Mouse (Mus musculus): ENCODE measurements around the gene Eif4g1. TPM values are rescaled to one million over a fixed set of nuclear protein-coding genes. Genes with fewer than 3 reads are reported as not detected.

Eif4g1 gene
- polyA plus RNA-seq, 1 experiment from 2014 or later: 158 TPM

GRCm38 (mm10) chr16:20690774-20691173, 22.7 kb downstream of the Eif4g1 start:
- Histone ChIP-seq H3K9ac (ENCODE audit: low read depth, low read length) (no peak overlapping the region), H3K27ac (ENCODE audit: low read length) (no peak overlapping the region), H3K4me3 (ENCODE audit: low read length) (no peak overlapping the region), H3K4me1 (ENCODE audit: control insufficient read depth, insufficient read depth, low read length) (peaks cover 13% of the 10 kb centered on the region), H3K36me3 (ENCODE audit: control insufficient read depth, insufficient read depth, low read length) (peaks cover 29% of the 10 kb centered on the region), H3K27me3 (replicated peaks; ENCODE audit: control insufficient read depth, insufficient read depth, low read length) (no peaks in the 10 kb centered on the region), H3K9me3 (ENCODE audit: control insufficient read depth, low read length) (no peaks in the 10 kb centered on the region), H3K4me2 (ENCODE audit: low read depth, low read length) (no peak overlapping the region)
- 77% methylated on average over 3 of the region's 3 CpGs for WGBS
- ATAC-seq: no peak

GRCm38 (mm10) chr16:20691617-20692016, 23.5 kb downstream of the Eif4g1 start:
- ATAC-seq: no peak
- no peaks in the 10 kb centered on the region for H3K9me3 ChIP-seq (ENCODE audit: control insufficient read depth, low read length)
- H3K4me1 ChIP-seq (ENCODE audit: control insufficient read depth, insufficient read depth, low read length): peaks cover 19% of the 10 kb centered on the region
- H3K27me3 ChIP-seq (replicated peaks; ENCODE audit: control insufficient read depth, insufficient read depth, low read length): no peaks in the 10 kb centered on the region; the same call in 1 of the 2 replicates
- peaks cover 21% of the 10 kb centered on the region for H3K36me3 ChIP-seq (ENCODE audit: control insufficient read depth, insufficient read depth, low read length)
- no peak overlapping the region for H3K4me3 ChIP-seq (ENCODE audit: low read length)
- 80% methylated on average over 1 of the region's 1 CpGs for WGBS
- no peak overlapping the region for H3K9ac ChIP-seq (ENCODE audit: low read depth, low read length)
- H3K27ac ChIP-seq (ENCODE audit: low read length): no peak overlapping the region
- no peak overlapping the region for H3K4me2 ChIP-seq (ENCODE audit: low read depth, low read length)

- ATAC-seq: peak; percentile 9
- WGBS: 47% methylated on average over 16 of the region's 16 CpGs
- Histone ChIP-seq H3K27ac (ENCODE audit: low read length) (no peak overlapping the region), H3K9ac (ENCODE audit: low read depth, low read length) (no peak overlapping the region), H3K4me1 (ENCODE audit: control insufficient read depth, insufficient read depth, low read length) (peaks cover 19% of the 10 kb centered on the region), H3K27me3 (replicated peaks; ENCODE audit: control insufficient read depth, insufficient read depth, low read length) (no peaks in the 10 kb centered on the region; the same call in 1 of the 2 replicates), H3K4me2 (ENCODE audit: low read depth, low read length) (peak overlapping the region; percentile 95; the same call in 1 of the 2 replicates), H3K9me3 (ENCODE audit: control insufficient read depth, low read length) (no peaks in the 10 kb centered on the region), H3K36me3 (ENCODE audit: control insufficient read depth, insufficient read depth, low read length) (peaks cover 18% of the 10 kb centered on the region), H3K4me3 (ENCODE audit: low read length) (no peak overlapping the region)
These were observed 24.3 kb downstream of the Eif4g1 start for GRCm38 (mm10) chr16:20692241-20692965.

DNA sequence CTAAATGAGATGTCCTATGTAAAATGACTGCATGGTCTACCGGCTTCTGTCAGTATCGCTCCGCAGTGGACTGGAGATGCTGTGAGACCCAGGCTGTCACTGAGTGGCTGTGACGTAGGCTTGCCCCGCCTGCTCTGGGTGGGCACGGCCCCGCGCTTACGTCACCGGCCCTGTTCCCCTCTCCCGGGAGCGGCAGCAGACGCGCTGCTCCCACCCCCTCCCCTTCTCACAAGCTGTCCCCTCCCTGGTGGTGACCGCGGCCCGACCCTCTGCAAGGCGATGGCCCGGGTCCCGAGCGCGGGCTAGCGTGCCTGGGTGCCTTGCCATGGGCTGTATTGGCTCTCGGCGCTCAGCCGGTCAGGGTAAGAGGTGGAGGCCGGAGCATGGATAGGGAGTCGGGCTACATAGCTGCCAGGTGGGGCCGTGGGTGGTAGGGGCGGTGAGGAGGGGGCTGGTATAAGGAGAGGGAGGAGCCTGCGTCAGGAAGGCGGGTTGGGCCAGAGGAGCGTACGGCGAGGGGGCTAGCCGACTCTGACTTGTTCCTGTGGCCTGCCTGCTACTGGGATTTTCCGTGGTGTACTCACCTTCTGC, 25.1 kb downstream of the Eif4g1 start, which contains the start of gene Fam131a:
Gene Fam131a (plus strand): TSS at position 131 of the 591 bp plus-strand sequence.
- Histone ChIP-seq H3K9me3 (ENCODE audit: control insufficient read depth, low read length) (no peaks in the 10 kb centered on the region), H3K36me3 (ENCODE audit: control insufficient read depth, insufficient read depth, low read length) (peaks cover 18% of the 10 kb centered on the region), H3K4me2 (ENCODE audit: low read depth, low read length) (peak within 1 kb of the TSS; percentile 95), H3K27ac (ENCODE audit: low read length) (peak within 1 kb of the TSS; percentile 85), H3K27me3 (replicated peaks; ENCODE audit: control insufficient read depth, insufficient read depth, low read length) (no peaks in the 10 kb centered on the region; the same call in 1 of the 2 replicates), H3K4me3 (ENCODE audit: low read length) (peak within 1 kb of the TSS; percentile 69), H3K4me1 (ENCODE audit: control insufficient read depth, insufficient read depth, low read length) (peaks cover 19% of the 10 kb centered on the region), H3K9ac (ENCODE audit: low read depth, low read length) (peak within 1 kb of the TSS; percentile 85)
- WGBS: under 1% methylated on average over 37 of the region's 37 CpGs
- ATAC-seq: peak; percentile 95

DNA sequence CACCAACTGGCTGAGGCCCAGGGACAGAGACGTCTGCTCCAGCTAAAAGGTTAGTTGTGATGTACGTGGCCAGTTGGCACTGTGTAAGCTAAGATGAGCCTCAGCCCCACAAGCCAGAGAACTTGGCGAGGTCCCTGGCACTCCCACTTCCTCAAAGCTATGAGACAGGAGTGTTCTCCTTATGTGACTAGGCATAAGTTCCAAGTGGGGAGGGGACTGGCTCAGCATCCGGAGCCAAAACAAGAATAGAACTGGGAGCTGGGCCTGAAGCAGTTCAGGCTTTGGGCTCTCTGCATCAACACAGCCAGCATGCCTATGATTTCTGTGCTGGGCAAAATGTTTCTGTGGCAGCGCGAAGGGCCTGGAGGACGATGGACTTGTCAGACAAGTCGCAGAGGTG, 26.7 kb downstream of the Eif4g1 start:
- no peak overlapping the region for H3K4me2 ChIP-seq (ENCODE audit: low read depth, low read length)
- H3K4me1 ChIP-seq (ENCODE audit: control insufficient read depth, insufficient read depth, low read length): peaks cover 19% of the 10 kb centered on the region
- H3K9me3 ChIP-seq (ENCODE audit: control insufficient read depth, low read length): no peaks in the 10 kb centered on the region
- H3K36me3 ChIP-seq (ENCODE audit: control insufficient read depth, insufficient read depth, low read length): peaks cover 8% of the 10 kb centered on the region; the same call in 1 of the 2 replicates
- WGBS: 70% methylated on average over 8 of the region's 8 CpGs
- no peak for ATAC-seq
- no peak overlapping the region for H3K9ac ChIP-seq (ENCODE audit: low read depth, low read length)
- H3K4me3 ChIP-seq (ENCODE audit: low read length): no peak overlapping the region
- H3K27ac ChIP-seq (ENCODE audit: low read length): no peak overlapping the region
- H3K27me3 ChIP-seq (replicated peaks; ENCODE audit: control insufficient read depth, insufficient read depth, low read length): no peaks in the 10 kb centered on the region; the same call in 1 of the 2 replicates

- Histone ChIP-seq H3K4me3 (ENCODE audit: low read length) (peak overlapping the region; percentile 40), H3K36me3 (ENCODE audit: control insufficient read depth, insufficient read depth, low read length) (0 out of 2 replicates have a peak, but pooled peaks cover 4% of the 10 kb centered on the region), H3K4me2 (ENCODE audit: low read depth, low read length) (peak overlapping the region; percentile 56), H3K9ac (ENCODE audit: low read depth, low read length) (peak overlapping the region; percentile 56), H3K27ac (ENCODE audit: low read length) (no peak overlapping the region), H3K4me1 (ENCODE audit: control insufficient read depth, insufficient read depth, low read length) (peaks cover 19% of the 10 kb centered on the region), H3K27me3 (replicated peaks; ENCODE audit: control insufficient read depth, insufficient read depth, low read length) (no peaks in the 10 kb centered on the region; the same call in 1 of the 2 replicates), H3K9me3 (ENCODE audit: control insufficient read depth, low read length) (no peaks in the 10 kb centered on the region)
- WGBS: 4% methylated on average over 44 of the region's 46 CpGs
- peak; percentile 47 for ATAC-seq
These were observed 27.7 kb downstream of the Eif4g1 start for GRCm38 (mm10) chr16:20695622-20696323.

DNA sequence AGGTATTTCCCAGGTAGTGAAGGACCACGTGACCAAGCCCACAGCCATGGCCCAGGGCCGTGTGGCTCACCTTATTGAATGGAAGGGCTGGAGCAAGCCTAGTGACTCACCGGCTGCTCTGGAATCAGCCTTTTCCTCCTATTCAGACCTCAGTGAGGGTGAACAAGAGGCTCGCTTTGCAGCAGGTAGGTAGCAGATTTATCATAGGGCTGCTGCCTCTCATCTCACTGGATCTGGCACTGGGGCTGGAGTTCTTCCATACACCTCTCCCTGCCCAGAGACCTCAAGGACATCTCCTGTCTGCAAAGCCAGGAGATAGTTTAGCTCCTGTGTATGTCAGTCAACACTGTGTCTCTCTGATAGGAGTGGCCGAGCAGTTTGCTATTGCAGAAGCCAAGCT, 31.2 kb downstream of the Eif4g1 start:
- Histone ChIP-seq H3K9ac (ENCODE audit: low read depth, low read length) (no peak overlapping the region), H3K4me1 (ENCODE audit: control insufficient read depth, insufficient read depth, low read length) (peaks cover 24% of the 10 kb centered on the region), H3K27me3 (replicated peaks; ENCODE audit: control insufficient read depth, insufficient read depth, low read length) (no peaks in the 10 kb centered on the region; the same call in 1 of the 2 replicates), H3K36me3 (ENCODE audit: control insufficient read depth, insufficient read depth, low read length) (no peaks in the 10 kb centered on the region), H3K4me2 (ENCODE audit: low read depth, low read length) (no peak overlapping the region), H3K4me3 (ENCODE audit: low read length) (no peak overlapping the region), H3K9me3 (ENCODE audit: control insufficient read depth, low read length) (no peaks in the 10 kb centered on the region), H3K27ac (ENCODE audit: low read length) (no peak overlapping the region)
- ATAC-seq: no peak
- 68% methylated on average over 5 of the region's 5 CpGs for WGBS

GRCm38 (mm10) chr16:20700036-20700435, 31.9 kb downstream of the Eif4g1 start:
- no peaks in the 10 kb centered on the region for H3K9me3 ChIP-seq (ENCODE audit: control insufficient read depth, low read length)
- no peak overlapping the region for H3K4me2 ChIP-seq (ENCODE audit: low read depth, low read length)
- WGBS: 62% methylated on average over 5 of the region's 5 CpGs
- H3K27me3 ChIP-seq (replicated peaks; ENCODE audit: control insufficient read depth, insufficient read depth, low read length): no peaks in the 10 kb centered on the region; the same call in 1 of the 2 replicates
- H3K4me1 ChIP-seq (ENCODE audit: control insufficient read depth, insufficient read depth, low read length): peaks cover 24% of the 10 kb centered on the region
- H3K4me3 ChIP-seq (ENCODE audit: low read length): no peak overlapping the region
- H3K36me3 ChIP-seq (ENCODE audit: control insufficient read depth, insufficient read depth, low read length): no peaks in the 10 kb centered on the region
- no peak overlapping the region for H3K9ac ChIP-seq (ENCODE audit: low read depth, low read length)
- no peak overlapping the region for H3K27ac ChIP-seq (ENCODE audit: low read length)
- ATAC-seq: no peak

DNA sequence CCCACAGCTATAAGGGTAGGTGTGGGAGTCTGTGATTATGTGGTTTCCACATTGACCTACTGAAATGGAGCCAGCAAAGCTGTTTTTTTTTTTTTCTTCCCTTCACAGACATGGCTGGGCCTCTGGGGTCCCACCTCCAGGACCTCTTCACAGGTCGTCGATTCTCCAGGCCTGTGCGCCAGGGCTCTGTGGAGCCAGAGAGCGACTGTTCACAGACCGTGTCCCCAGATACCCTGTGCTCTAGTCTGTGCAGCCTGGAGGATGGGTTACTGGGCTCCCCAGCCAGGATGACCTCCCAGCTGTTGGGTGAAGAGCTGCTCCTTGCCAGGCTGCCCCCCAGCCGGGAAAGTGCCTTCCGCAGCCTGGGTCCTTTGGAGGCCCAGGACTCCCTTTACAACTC, 33.2 kb downstream of the Eif4g1 start:
- Histone ChIP-seq H3K36me3 (ENCODE audit: control insufficient read depth, insufficient read depth, low read length) (no peaks in the 10 kb centered on the region), H3K9me3 (ENCODE audit: control insufficient read depth, low read length) (no peaks in the 10 kb centered on the region), H3K4me3 (ENCODE audit: low read length) (no peak overlapping the region), H3K27ac (ENCODE audit: low read length) (no peak overlapping the region), H3K4me1 (ENCODE audit: control insufficient read depth, insufficient read depth, low read length) (peaks cover 14% of the 10 kb centered on the region), H3K27me3 (replicated peaks; ENCODE audit: control insufficient read depth, insufficient read depth, low read length) (no peaks in the 10 kb centered on the region), H3K9ac (ENCODE audit: low read depth, low read length) (0 out of 2 replicates have a peak overlapping the region, but pooled peaks have one; percentile 48), H3K4me2 (ENCODE audit: low read depth, low read length) (no peak overlapping the region)
- no peak for ATAC-seq
- 62% methylated on average over 7 of the region's 7 CpGs for WGBS

Data from intestine, embryonic 16.5 days (tissue).